Mouse (Mus musculus): ENCODE data around the gene B3galnt1. TPM values are rescaled to one million over a fixed set of nuclear protein-coding genes. Genes with fewer than 3 reads are reported as not detected.

Gene B3galnt1
- 34.8 and 35.1 TPM in 2 replicates for polyA plus RNA-seq (2016; fragmentation: Nextera tagmentation; extraction: Ambion mirVana)

- peak; percentile 78 for ATAC-seq (ENCODE audit: insufficient number of reproducible peaks, insufficient read depth, low FRiP score, low TSS enrichment, low read depth)
- H3K4me3 ChIP-seq (replicated peaks): peak within 1 kb of the TSS; percentile 75
- no peaks in the 10 kb centered on the region for H3K9me3 ChIP-seq
- H3K4me2 ChIP-seq: peak within 1 kb of the TSS; percentile 75
- H3K36me3 ChIP-seq: peaks cover 4% of the 10 kb centered on the region; the same call in 1 of the 2 replicates
- no peaks in the 10 kb centered on the region for H3K27me3 ChIP-seq
- H3K4me1 ChIP-seq (replicated peaks): peaks cover 9% of the 10 kb centered on the region
- under 1% methylated on average over 91 of the region's 99 CpGs for WGBS
- H3K9ac ChIP-seq (replicated peaks): peak within 1 kb of the TSS; percentile 87
- H3K27ac ChIP-seq: peak within 1 kb of the TSS; percentile 70
These were observed at the start of gene B3galnt1 for GRCm38 (mm10) chr3:69598261-69599165. TSS of gene B3galnt1 (minus strand) at chr3:69598960.

- no peak for ATAC-seq (ENCODE audit: insufficient number of reproducible peaks, insufficient read depth, low FRiP score, low TSS enrichment, low read depth)
- Histone ChIP-seq H3K9ac (replicated peaks) (no peak overlapping the region), H3K27ac (no peak overlapping the region), H3K4me1 (replicated peaks) (0 out of 2 replicates have a peak, but pooled peaks cover 2% of the 10 kb centered on the region), H3K36me3 (no peaks in the 10 kb centered on the region), H3K27me3 (no peaks in the 10 kb centered on the region), H3K9me3 (no peaks in the 10 kb centered on the region), H3K4me3 (replicated peaks) (no peak overlapping the region), H3K4me2 (no peak overlapping the region)
- WGBS: 83% methylated on average over 3 of the region's 3 CpGs
These were observed 35.8 kb upstream of the B3galnt1 start for GRCm38 (mm10) chr3:69634521-69634920.

DNA sequence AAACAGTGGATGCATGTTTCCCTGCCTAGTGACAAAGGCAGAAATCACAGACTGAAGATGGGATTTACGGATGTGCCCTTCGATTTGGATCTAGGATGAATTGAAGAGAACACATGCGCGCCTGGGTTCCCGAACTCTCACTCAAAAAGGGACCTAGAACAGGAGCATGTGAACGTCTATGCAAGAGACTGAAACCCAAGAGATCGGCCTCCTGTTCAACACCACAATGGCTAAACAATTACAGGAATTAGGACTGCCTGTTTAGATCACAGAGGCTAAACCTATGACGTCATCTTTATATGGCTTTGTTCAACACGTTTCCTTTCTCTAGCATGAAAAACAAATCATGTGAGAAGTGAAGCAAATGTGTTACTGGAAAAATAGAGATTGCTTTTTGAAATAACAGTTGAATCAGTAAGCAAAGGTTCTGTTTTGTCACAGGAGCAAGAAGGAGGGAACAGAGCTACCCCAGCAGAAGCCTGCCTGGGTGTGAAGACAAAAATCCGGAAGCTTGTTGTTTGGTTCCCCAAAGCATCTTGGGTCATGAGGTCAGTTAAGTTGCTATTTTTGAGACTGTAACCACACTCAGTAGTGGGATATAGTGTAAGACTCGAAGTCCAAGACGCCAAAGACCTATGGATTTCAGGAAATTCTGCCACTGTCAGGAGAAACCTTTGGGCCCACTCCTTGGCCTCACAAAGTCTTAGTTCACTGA is 35.1 kb upstream of the B3galnt1 start:
- no peak overlapping the region for H3K4me2 ChIP-seq
- ATAC-seq (ENCODE audit: insufficient number of reproducible peaks, insufficient read depth, low FRiP score, low TSS enrichment, low read depth): no peak
- no peaks in the 10 kb centered on the region for H3K9me3 ChIP-seq
- 0 out of 2 replicates have a peak, but pooled peaks cover 2% of the 10 kb centered on the region for H3K4me1 ChIP-seq (replicated peaks)
- H3K27ac ChIP-seq: no peak overlapping the region
- H3K9ac ChIP-seq (replicated peaks): no peak overlapping the region
- no peak overlapping the region for H3K4me3 ChIP-seq (replicated peaks)
- 84% methylated on average over 12 of the region's 12 CpGs for WGBS
- no peaks in the 10 kb centered on the region for H3K36me3 ChIP-seq
- H3K27me3 ChIP-seq: no peaks in the 10 kb centered on the region

DNA sequence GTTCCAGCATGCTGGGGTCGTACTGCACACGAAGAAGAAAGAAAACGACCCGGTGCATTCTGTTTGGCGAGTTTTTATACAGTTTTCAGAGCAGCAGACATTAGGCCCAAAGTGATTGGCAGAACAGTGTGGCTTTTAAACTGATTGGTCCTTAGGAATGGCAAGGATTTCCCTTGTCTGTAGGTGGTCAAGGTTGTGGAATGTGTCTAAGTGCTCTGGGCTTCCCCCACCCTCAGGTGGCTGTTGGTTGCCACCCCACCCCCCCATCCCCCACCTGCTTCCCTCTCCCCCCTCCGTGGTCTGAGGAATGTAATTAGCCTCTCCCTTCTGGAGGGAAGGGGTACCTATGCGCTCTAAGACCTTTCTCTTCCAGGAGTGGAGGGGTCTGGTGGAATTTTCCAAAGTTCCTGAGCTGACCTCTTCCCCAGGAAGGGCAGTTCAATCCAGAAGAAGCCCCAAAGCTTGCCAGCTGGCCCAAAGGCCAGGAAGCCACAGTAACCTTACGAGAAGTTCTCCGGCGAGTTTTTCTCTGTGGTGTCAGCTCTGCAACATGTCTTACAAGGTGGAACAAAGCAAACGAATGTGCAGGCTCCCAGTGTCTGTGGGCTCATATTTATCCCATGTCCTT is 28.3 kb upstream of the B3galnt1 start:
- Histone ChIP-seq H3K36me3 (no peaks in the 10 kb centered on the region), H3K4me2 (0 out of 2 replicates have a peak overlapping the region, but pooled peaks have one; percentile 6), H3K9me3 (no peaks in the 10 kb centered on the region), H3K27me3 (no peaks in the 10 kb centered on the region), H3K4me3 (replicated peaks) (no peak overlapping the region), H3K4me1 (replicated peaks) (peaks cover 15% of the 10 kb centered on the region), H3K9ac (replicated peaks) (no peak overlapping the region), H3K27ac (0 out of 2 replicates have a peak overlapping the region, but pooled peaks have one; percentile 12)
- 54% methylated on average over 11 of the region's 11 CpGs for WGBS
- ATAC-seq (ENCODE audit: insufficient number of reproducible peaks, insufficient read depth, low FRiP score, low TSS enrichment, low read depth): peak; percentile 75; the same call in 1 of the 2 replicates

DNA sequence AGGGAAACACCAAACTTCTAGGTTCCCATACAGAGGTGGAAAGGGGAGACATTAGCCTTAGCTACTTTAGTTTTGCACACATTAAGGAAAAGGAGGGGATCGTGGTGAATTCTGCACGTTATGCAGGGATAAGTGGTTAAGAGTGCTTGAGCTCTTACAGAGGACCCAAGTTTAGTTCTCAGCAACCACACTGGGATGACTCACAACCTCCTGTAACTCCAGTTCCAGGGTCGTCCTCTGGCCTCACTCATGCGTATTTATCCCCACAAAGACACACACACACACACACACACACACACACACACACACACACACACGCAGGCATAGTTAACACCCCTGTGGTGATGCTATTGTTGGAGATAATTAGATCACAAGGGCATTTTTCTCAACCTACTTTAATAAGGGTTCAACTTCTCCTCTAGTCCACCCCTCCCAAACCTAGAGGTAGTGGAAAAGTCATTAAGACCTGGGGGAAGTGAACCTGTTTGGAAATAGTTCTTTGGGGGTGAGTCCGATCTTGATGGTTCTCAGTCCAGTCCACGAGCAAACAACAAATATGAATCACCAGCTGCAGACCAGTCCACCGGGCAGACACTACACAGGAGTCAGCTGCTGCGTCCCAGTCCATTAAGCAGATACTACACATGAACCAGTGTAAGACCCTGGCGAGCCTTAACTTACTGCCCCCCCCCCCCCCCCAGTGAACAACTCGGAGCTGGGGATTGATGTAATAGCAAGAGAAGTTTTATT is 27.6 kb upstream of the B3galnt1 start:
- ATAC-seq (ENCODE audit: insufficient number of reproducible peaks, insufficient read depth, low FRiP score, low TSS enrichment, low read depth): peak; percentile 81; the same call in 1 of the 2 replicates
- Histone ChIP-seq H3K9me3 (no peaks in the 10 kb centered on the region), H3K36me3 (no peaks in the 10 kb centered on the region), H3K4me2 (0 out of 2 replicates have a peak overlapping the region, but pooled peaks have one; percentile 6), H3K27ac (0 out of 2 replicates have a peak overlapping the region, but pooled peaks have one; percentile 7), H3K4me3 (replicated peaks) (no peak overlapping the region), H3K9ac (replicated peaks) (no peak overlapping the region), H3K27me3 (no peaks in the 10 kb centered on the region), H3K4me1 (replicated peaks) (peaks cover 13% of the 10 kb centered on the region)
- 80% methylated on average over 11 of the region's 11 CpGs for WGBS

GRCm38 (mm10) chr3:69624182-69624581 is 25.4 kb upstream of the B3galnt1 start:
- Histone ChIP-seq H3K27me3 (no peaks in the 10 kb centered on the region), H3K9ac (replicated peaks) (no peak overlapping the region), H3K36me3 (no peaks in the 10 kb centered on the region), H3K4me1 (replicated peaks) (peaks cover 13% of the 10 kb centered on the region), H3K4me2 (no peak overlapping the region), H3K9me3 (no peaks in the 10 kb centered on the region), H3K27ac (no peak overlapping the region), H3K4me3 (replicated peaks) (no peak overlapping the region)
- 71% methylated on average over 2 of the region's 2 CpGs for WGBS
- ATAC-seq (ENCODE audit: insufficient number of reproducible peaks, insufficient read depth, low FRiP score, low TSS enrichment, low read depth): no peak

GRCm38 (mm10) chr3:69607909-69608308 is 9.1 kb upstream of the B3galnt1 start:
- WGBS: 82% methylated on average over 5 of the region's 5 CpGs
- no peaks in the 10 kb centered on the region for H3K27me3 ChIP-seq
- no peak overlapping the region for H3K4me2 ChIP-seq
- H3K4me3 ChIP-seq (replicated peaks): no peak overlapping the region
- H3K9ac ChIP-seq (replicated peaks): no peak overlapping the region
- H3K27ac ChIP-seq: no peak overlapping the region
- no peaks in the 10 kb centered on the region for H3K36me3 ChIP-seq
- no peaks in the 10 kb centered on the region for H3K4me1 ChIP-seq (replicated peaks)
- H3K9me3 ChIP-seq: peaks cover 8% of the 10 kb centered on the region
- no peak for ATAC-seq (ENCODE audit: insufficient number of reproducible peaks, insufficient read depth, low FRiP score, low TSS enrichment, low read depth)

- H3K4me2 ChIP-seq: no peak overlapping the region
- no peak overlapping the region for H3K9ac ChIP-seq (replicated peaks)
- 18% methylated on average over 1 of the region's 1 CpGs for WGBS
- H3K4me3 ChIP-seq (replicated peaks): no peak overlapping the region
- no peak overlapping the region for H3K27ac ChIP-seq
- no peaks in the 10 kb centered on the region for H3K36me3 ChIP-seq
- ATAC-seq (ENCODE audit: insufficient number of reproducible peaks, insufficient read depth, low FRiP score, low TSS enrichment, low read depth): no peak
- no peaks in the 10 kb centered on the region for H3K4me1 ChIP-seq (replicated peaks)
- H3K27me3 ChIP-seq: no peaks in the 10 kb centered on the region
- peaks cover 3% of the 10 kb centered on the region for H3K9me3 ChIP-seq
These were observed 8.7 kb upstream of the B3galnt1 start for GRCm38 (mm10) chr3:69607468-69607867.

GRCm38 (mm10) chr3:69606923-69607322 is 8.2 kb upstream of the B3galnt1 start:
- Histone ChIP-seq H3K9me3 (no peaks in the 10 kb centered on the region), H3K9ac (replicated peaks) (no peak overlapping the region), H3K27me3 (no peaks in the 10 kb centered on the region), H3K4me3 (replicated peaks) (no peak overlapping the region), H3K36me3 (no peaks in the 10 kb centered on the region), H3K4me2 (no peak overlapping the region), H3K4me1 (replicated peaks) (no peaks in the 10 kb centered on the region), H3K27ac (no peak overlapping the region)
- no peak for ATAC-seq (ENCODE audit: insufficient number of reproducible peaks, insufficient read depth, low FRiP score, low TSS enrichment, low read depth)
- 87% methylated on average over 1 of the region's 1 CpGs for WGBS

GRCm38 (mm10) chr3:69599166-69599500 is 373 bp upstream of the B3galnt1 start:
- peak; percentile 45; the same call in 1 of the 2 replicates for ATAC-seq (ENCODE audit: insufficient number of reproducible peaks, insufficient read depth, low FRiP score, low TSS enrichment, low read depth)
- WGBS: 10% methylated on average over 5 of the region's 5 CpGs
- H3K27me3 ChIP-seq: no peaks in the 10 kb centered on the region
- H3K4me3 ChIP-seq (replicated peaks): peak overlapping the region; percentile 75
- H3K27ac ChIP-seq: no peak overlapping the region
- H3K4me2 ChIP-seq: peak overlapping the region; percentile 75
- H3K4me1 ChIP-seq (replicated peaks): peaks cover 9% of the 10 kb centered on the region
- no peaks in the 10 kb centered on the region for H3K9me3 ChIP-seq
- peaks cover 4% of the 10 kb centered on the region; the same call in 1 of the 2 replicates for H3K36me3 ChIP-seq
- H3K9ac ChIP-seq (replicated peaks): peak overlapping the region; percentile 87; the same call in 1 of the 2 replicates

Data from limb, embryonic 12.5 days (tissue).